Mouse (Mus musculus) CH12.LX (cell line): ENCODE measurements around the gene Tnfrsf4.

Experiments
- ELF1 ChIP-seq: IDR thresholded peaks from 2 replicates; pipeline ENCODE4 v1.6.1; 2014; ENCODE audit warnings: low read depth, mild to moderate bottlenecking, inconsistent platforms, low read length, improper control_type of control experiment
- EP300 ChIP-seq: IDR thresholded peaks from 2 replicates; pipeline ENCODE4 v1.6.1; 2011; ENCODE audit warnings: low read length, improper control_type of control experiment
- HCFC1 ChIP-seq: IDR thresholded peaks from 2 replicates; pipeline ENCODE4 v1.6.1; 2012; ENCODE audit warnings: low read depth, mild to moderate bottlenecking, inconsistent platforms, low read length, improper control_type of control experiment
- MAX ChIP-seq: IDR thresholded peaks from 2 replicates; pipeline ENCODE4 v1.6.1; 2011; ENCODE audit warnings: low read length, improper control_type of control experiment
- ZMIZ1 ChIP-seq: IDR thresholded peaks from 2 replicates; pipeline ENCODE4 v1.6.1; 2012; ENCODE audit warnings: low read depth, mild to moderate bottlenecking, inconsistent platforms, low read length, improper control_type of control experiment

- TF ChIP-seq ELF1 (no peak; the same call in none of the 2 replicates), EP300 (0 out of 2 replicates have a peak, but pooled peaks have one; percentile 25), HCFC1 (peak; percentile 11; the same call in 1 of the 2 replicates), ZMIZ1 (no peak; the same call in 1 of the 2 replicates), MAX (peak; percentile 72)
Observed at GRCm38 (mm10) chr4:156021942-156022419, 8.3 kb downstream of the Tnfrsf4 start.
